Mouse (Mus musculus) B cell, adult 62 days (primary cell): ENCODE data around the gene Spin2f. TPM values are rescaled to one million over a fixed set of nuclear protein-coding genes. Genes with fewer than 3 reads are reported as not detected.

Experiments used
- total RNA-seq: library from RNA; stranded (reverse); gene quantifications from 4 replicates; pipeline ENCODE4 v1.2.4, GENCODE M21; 2023

Spin2f gene
- not detected in 4 replicates for total RNA-seq

DNA sequence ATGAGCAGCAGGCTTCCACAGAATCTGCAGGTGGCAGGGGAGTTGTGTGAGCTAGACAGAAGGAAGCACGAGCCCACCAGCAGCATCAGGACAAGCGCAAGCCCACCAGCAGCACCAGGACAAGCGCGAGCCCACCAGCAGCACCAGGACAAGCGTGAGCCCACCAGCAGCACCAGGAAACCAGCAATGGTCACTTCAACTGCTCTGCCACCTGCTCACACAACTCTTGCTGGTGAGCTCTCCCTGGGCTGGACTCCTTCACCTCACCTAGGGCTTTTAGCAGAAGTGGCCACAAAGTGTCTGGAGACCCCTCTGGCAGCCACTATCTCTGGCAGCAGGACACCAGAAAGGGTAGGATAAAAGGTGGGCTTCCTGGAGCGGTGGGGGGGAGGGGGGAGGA, at the start of gene Spin2f:
Spin2f (plus strand) TSS at position 301 of the 400 bp plus-strand sequence.

Other genes starting within 250 kb of the Spin2f start
- gene Btbd35f29, start 136.2 kb upstream of the Spin2f start, total RNA-seq: not detected in 4 replicates
- not detected in 4 replicates for gene Btbd35f26, start 82.6 kb downstream of the Spin2f start, total RNA-seq
- not detected in 4 replicates for gene Btbd35f19, start 130.0 kb downstream of the Spin2f start, total RNA-seq